Mouse (Mus musculus): Measurements from ENCODE around the gene Plcb4. TPM values are rescaled to one million over a fixed set of nuclear protein-coding genes. Genes with fewer than 3 reads are reported as not detected.

The Plcb4 gene
- polyA plus RNA-seq, 1 experiment from 2014 or later: 14.4 TPM

DNA sequence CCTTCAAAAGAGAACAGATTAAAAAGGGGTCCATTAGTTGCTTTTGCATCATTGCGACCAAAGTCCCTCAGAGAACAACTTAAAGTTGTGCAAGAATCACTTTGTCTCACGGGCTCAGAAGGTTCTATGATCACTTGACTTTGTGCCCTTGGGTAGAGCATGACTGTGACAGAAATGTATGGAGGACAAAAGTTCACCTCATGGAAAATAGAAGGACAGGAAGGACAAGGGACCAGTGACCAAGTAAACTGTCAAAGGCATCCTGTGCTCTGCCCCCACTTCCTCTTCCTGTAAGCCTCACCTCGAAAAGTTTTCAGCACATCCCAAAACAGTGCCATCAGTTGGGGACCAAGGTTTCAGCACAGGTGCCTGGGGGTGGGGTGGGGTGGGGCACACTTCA lies 7.9 kb upstream of the Plcb4 start:
- no peak overlapping the region for H3K9ac ChIP-seq (ENCODE audit: low read length)
- DNase-seq (ENCODE audit: low spot score) (no peak), ATAC-seq (ENCODE audit: low FRiP score, low TSS enrichment) (no peak)
- TF ChIP-seq CTCF (IDR thresholded peaks at IDR 0.05; ENCODE audit: low read depth): no peak
- no peak for TF ChIP-seq EP300 (optimal IDR thresholded peaks at IDR 0.05)
- no peaks in the 10 kb centered on the region for H3K9me3 ChIP-seq (ENCODE audit: control insufficient read depth, low read length)
- no peak overlapping the region for H3K4me3 ChIP-seq (ENCODE audit: low read depth, low read length)
- WGBS: 75% methylated on average over 3 of the region's 3 CpGs
- no peaks in the 10 kb centered on the region for H3K36me3 ChIP-seq (ENCODE audit: control insufficient read depth, insufficient read depth, low read length)
- no peaks in the 10 kb centered on the region for H3K27me3 ChIP-seq (ENCODE audit: control insufficient read depth, insufficient read depth, low read length)
- H3K4me2 ChIP-seq (replicated peaks; ENCODE audit: low read depth): no peak overlapping the region
- no peaks in the 10 kb centered on the region for H3K4me1 ChIP-seq (replicated peaks; ENCODE audit: control insufficient read depth, insufficient read depth)
- H3K27ac ChIP-seq (replicated peaks): no peak overlapping the region

DNA sequence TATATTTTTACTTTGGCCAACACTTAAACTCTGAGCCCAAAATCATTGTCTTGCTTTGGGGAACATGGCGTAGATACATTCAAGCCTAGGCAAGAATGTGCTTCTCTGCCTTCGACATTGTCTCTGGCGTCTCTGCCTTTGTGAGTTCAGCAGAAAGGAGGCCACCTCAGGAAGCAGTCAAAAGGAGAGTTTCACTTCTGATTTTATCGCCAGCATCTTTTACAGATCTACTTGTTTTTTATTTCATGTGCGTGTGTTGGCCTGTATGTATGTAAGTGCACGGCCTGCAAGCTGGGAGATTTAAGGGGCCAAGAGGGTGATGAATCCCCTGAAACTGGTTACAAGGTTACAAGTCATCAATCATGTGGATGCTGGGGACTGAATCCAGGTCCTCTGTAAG lies 6.8 kb upstream of the Plcb4 start:
- Histone ChIP-seq H3K27ac (replicated peaks) (no peak overlapping the region), H3K36me3 (ENCODE audit: control insufficient read depth, insufficient read depth, low read length) (no peaks in the 10 kb centered on the region), H3K9ac (ENCODE audit: low read length) (no peak overlapping the region), H3K9me3 (ENCODE audit: control insufficient read depth, low read length) (no peaks in the 10 kb centered on the region), H3K4me3 (ENCODE audit: low read depth, low read length) (no peak overlapping the region), H3K4me2 (replicated peaks; ENCODE audit: low read depth) (no peak overlapping the region), H3K27me3 (ENCODE audit: control insufficient read depth, insufficient read depth, low read length) (no peaks in the 10 kb centered on the region), H3K4me1 (replicated peaks; ENCODE audit: control insufficient read depth, insufficient read depth) (no peaks in the 10 kb centered on the region)
- DNase-seq (ENCODE audit: low spot score) (no peak), ATAC-seq (ENCODE audit: low FRiP score, low TSS enrichment) (no peak)
- WGBS: 77% methylated on average over 6 of the region's 6 CpGs
- TF ChIP-seq EP300 (optimal IDR thresholded peaks at IDR 0.05): no peak

DNA sequence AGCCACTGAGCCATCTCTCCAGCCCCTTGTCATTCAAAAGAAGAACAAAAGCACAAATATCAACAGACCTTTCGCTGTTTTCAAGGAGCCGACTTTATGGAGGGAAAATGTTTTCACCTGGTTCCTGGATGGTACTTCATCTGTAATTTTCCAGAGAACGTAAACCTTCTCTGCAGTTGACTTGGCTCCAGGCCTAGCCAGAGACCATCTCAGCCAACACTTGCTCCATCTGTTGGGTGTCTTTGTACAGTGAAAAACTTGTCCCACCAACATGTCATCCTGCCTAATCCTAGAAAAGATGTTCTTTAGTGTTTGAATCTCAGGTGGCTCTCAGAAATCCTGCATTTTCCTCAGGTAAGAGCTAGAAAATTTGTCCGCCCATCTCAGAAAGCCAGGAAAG lies 6.4 kb upstream of the Plcb4 start:
- Histone ChIP-seq H3K27me3 (ENCODE audit: control insufficient read depth, insufficient read depth, low read length) (no peaks in the 10 kb centered on the region), H3K4me2 (replicated peaks; ENCODE audit: low read depth) (no peak overlapping the region), H3K4me1 (replicated peaks; ENCODE audit: control insufficient read depth, insufficient read depth) (no peaks in the 10 kb centered on the region), H3K4me3 (ENCODE audit: low read depth, low read length) (no peak overlapping the region), H3K27ac (replicated peaks) (no peak overlapping the region), H3K9ac (ENCODE audit: low read length) (no peak overlapping the region), H3K36me3 (ENCODE audit: control insufficient read depth, insufficient read depth, low read length) (no peaks in the 10 kb centered on the region), H3K9me3 (ENCODE audit: control insufficient read depth, low read length) (no peaks in the 10 kb centered on the region)
- TF ChIP-seq EP300 (optimal IDR thresholded peaks at IDR 0.05): no peak
- no peak for TF ChIP-seq CTCF (IDR thresholded peaks at IDR 0.05; ENCODE audit: low read depth)
- ATAC-seq (ENCODE audit: low FRiP score, low TSS enrichment) (no peak), DNase-seq (ENCODE audit: low spot score) (no peak)
- WGBS: 75% methylated on average over 4 of the region's 4 CpGs

DNA sequence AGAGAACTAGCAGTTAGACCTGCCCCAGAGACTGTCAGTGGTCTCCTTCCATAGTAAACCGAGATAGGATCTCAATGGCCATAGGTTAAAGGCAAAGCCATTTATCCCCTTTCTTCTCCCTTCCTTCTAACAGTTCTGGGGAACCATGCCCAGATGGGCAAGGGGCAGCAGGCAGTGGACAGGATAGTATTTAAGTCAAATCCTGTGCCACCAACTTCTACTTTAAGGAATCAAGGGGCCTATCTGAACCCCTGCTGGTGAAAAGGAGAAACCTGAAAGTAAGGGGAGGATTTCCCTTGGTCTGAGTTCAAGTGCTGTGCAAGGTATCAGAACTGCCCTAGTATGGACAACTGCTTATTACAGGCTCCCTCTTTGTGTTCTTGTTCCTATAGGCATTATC lies 2.9 kb upstream of the Plcb4 start:
- WGBS: 95% methylated on average over 1 of the region's 1 CpGs
- Histone ChIP-seq H3K4me2 (replicated peaks; ENCODE audit: low read depth) (no peak overlapping the region), H3K36me3 (ENCODE audit: control insufficient read depth, insufficient read depth, low read length) (no peaks in the 10 kb centered on the region), H3K9ac (ENCODE audit: low read length) (no peak overlapping the region), H3K4me1 (replicated peaks; ENCODE audit: control insufficient read depth, insufficient read depth) (no peaks in the 10 kb centered on the region), H3K27me3 (ENCODE audit: control insufficient read depth, insufficient read depth, low read length) (no peaks in the 10 kb centered on the region), H3K9me3 (ENCODE audit: control insufficient read depth, low read length) (no peaks in the 10 kb centered on the region), H3K27ac (replicated peaks) (no peak overlapping the region), H3K4me3 (ENCODE audit: low read depth, low read length) (no peak overlapping the region)
- no peak for ATAC-seq (ENCODE audit: low FRiP score, low TSS enrichment)
- TF ChIP-seq EP300 (optimal IDR thresholded peaks at IDR 0.05): no peak
- TF ChIP-seq CTCF (IDR thresholded peaks at IDR 0.05; ENCODE audit: low read depth): no peak
- no peak for DNase-seq (ENCODE audit: low spot score)

DNA sequence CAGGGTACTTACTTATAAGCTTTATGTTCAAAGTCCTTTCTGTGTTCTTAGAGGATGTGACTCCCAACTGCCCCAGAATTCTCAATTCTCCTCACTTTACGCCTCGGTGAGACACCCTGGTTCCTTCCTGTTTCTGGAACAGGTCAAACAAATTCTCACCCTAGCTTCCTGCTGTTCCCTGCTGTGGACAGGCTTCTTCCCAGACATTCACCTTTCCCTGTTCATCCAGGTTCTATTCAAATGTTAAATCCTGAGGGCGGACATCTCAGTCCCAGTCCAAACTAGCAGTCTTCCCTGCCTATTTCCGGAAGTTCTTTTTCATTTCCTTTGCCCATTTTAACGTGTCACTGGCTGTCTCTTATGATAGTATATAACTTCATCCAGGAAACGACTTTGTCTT lies 2.2 kb upstream of the Plcb4 start:
- no peak overlapping the region for H3K4me2 ChIP-seq (replicated peaks; ENCODE audit: low read depth)
- WGBS: 65% methylated on average over 6 of the region's 6 CpGs
- no peaks in the 10 kb centered on the region for H3K9me3 ChIP-seq (ENCODE audit: control insufficient read depth, low read length)
- no peaks in the 10 kb centered on the region for H3K27me3 ChIP-seq (ENCODE audit: control insufficient read depth, insufficient read depth, low read length)
- no peak for TF ChIP-seq CTCF (IDR thresholded peaks at IDR 0.05; ENCODE audit: low read depth)
- TF ChIP-seq EP300 (optimal IDR thresholded peaks at IDR 0.05): no peak
- DNase-seq (ENCODE audit: low spot score) (no peak), ATAC-seq (ENCODE audit: low FRiP score, low TSS enrichment) (no peak)
- H3K27ac ChIP-seq (replicated peaks): no peak overlapping the region
- no peak overlapping the region for H3K4me3 ChIP-seq (ENCODE audit: low read depth, low read length)
- no peaks in the 10 kb centered on the region for H3K4me1 ChIP-seq (replicated peaks; ENCODE audit: control insufficient read depth, insufficient read depth)
- H3K36me3 ChIP-seq (ENCODE audit: control insufficient read depth, insufficient read depth, low read length): no peaks in the 10 kb centered on the region
- H3K9ac ChIP-seq (ENCODE audit: low read length): no peak overlapping the region

DNA sequence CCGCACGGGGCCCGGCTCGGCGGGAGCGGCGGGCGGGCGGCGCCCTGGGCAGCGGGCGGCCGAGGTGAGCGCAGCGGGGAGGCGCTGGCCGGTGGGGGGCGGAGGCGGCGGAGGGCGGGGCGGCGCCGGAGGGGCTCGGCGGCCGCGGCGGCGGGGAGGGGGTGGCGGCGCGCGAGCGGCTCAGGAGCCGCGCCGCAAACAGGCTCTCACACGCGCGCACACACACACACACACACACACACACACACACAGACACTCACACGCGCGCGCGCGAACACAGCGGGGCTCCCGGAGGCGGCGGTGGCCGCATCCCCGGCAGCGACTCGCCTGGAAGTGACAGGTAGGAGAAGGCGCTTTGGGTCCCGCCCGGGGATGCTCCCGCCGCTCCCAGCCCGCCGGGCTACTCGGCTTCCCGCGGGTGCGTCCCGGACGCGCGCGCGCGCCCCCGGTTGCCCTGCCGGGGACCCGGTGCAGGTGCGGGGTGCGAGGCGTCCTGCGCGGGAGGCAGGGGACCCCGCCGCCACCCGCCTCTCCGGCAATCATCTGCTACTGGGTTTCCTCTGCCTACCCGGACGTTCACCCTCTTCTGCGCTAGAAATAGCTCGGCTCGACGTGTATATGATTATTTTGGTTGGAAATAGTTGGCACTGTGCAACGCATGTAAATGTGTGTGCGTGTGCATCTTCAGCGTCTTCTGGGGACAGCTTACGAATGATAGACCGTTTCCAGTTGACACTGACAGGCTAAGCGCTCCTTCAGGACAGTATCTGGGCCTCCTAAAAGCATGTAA lies 775 bp downstream of the Plcb4 start:
- no peak for TF ChIP-seq CTCF (IDR thresholded peaks at IDR 0.05; ENCODE audit: low read depth)
- TF ChIP-seq EP300 (optimal IDR thresholded peaks at IDR 0.05): no peak
- ATAC-seq (ENCODE audit: low FRiP score, low TSS enrichment): peak; percentile 79

More for the DNA sequence above, 775 bp downstream of the Plcb4 start:
- Histone ChIP-seq H3K9me3 (ENCODE audit: control insufficient read depth, low read length) (no peaks in the 10 kb centered on the region), H3K27me3 (ENCODE audit: control insufficient read depth, insufficient read depth, low read length) (no peaks in the 10 kb centered on the region), H3K36me3 (ENCODE audit: control insufficient read depth, insufficient read depth, low read length) (no peaks in the 10 kb centered on the region), H3K9ac (ENCODE audit: low read length) (peak overlapping the region; percentile 91), H3K27ac (replicated peaks) (peak overlapping the region; percentile 94), H3K4me3 (ENCODE audit: low read depth, low read length) (peak overlapping the region; percentile 73), H3K4me2 (replicated peaks; ENCODE audit: low read depth) (peak overlapping the region; percentile 84), H3K4me1 (replicated peaks; ENCODE audit: control insufficient read depth, insufficient read depth) (no peaks in the 10 kb centered on the region)
- peak; percentile 66 for DNase-seq (ENCODE audit: low spot score)
- 2% methylated on average over 64 of the region's 97 CpGs for WGBS
